Mouse (Mus musculus) limb, embryonic 11.5 days (tissue): ENCODE results near the gene Spon2. TPM values are rescaled to one million over a fixed set of nuclear protein-coding genes. Genes with fewer than 3 reads are reported as not detected.

Experiments
- ATAC-seq: fragments of 200-750 bp; cut with Nextera tagmentation; 2 replicates; pipeline ENCODE4 v1.8.0; 2017; ENCODE audit warnings: low read depth; ENCODE audit not compliant: insufficient number of reproducible peaks, low FRiP score, low TSS enrichment
- DNase-seq: peaks from one replicate; pipeline ENCODE4 v3.0.0-alpha.2; 2015; ENCODE audit warnings: low spot score
- H3K27ac ChIP-seq: fragments of 300-500 bp; sonication (generic); replicated peaks from 2 replicates; pipeline ENCODE4 v1.5.1; 2014; ENCODE audit warnings: low read depth, mild to moderate bottlenecking, low read length
- H3K27me3 ChIP-seq: fragments of 300-500 bp; sonication (generic); 2 replicates; pipeline ENCODE4 v1.6.1; 2014; ENCODE audit warnings: mild to moderate bottlenecking, low read length, mixed read lengths; ENCODE audit not compliant: control insufficient read depth, insufficient read depth
- H3K36me3 ChIP-seq: fragments of 300-500 bp; sonication (generic); 2 replicates; pipeline ENCODE4 v1.6.1; 2014; ENCODE audit warnings: mild to moderate bottlenecking, low read length, moderate library complexity, mixed read lengths; ENCODE audit not compliant: control insufficient read depth, insufficient read depth
- H3K4me1 ChIP-seq: fragments of 300-500 bp; sonication (generic); 2 replicates; pipeline ENCODE4 v1.6.1; 2014; ENCODE audit warnings: low read length, mixed read lengths; ENCODE audit not compliant: control insufficient read depth, insufficient read depth
- H3K4me2 ChIP-seq: fragments of 300-500 bp; sonication (generic); 2 replicates; pipeline ENCODE4 v1.6.1; 2014; ENCODE audit warnings: low read depth, mild to moderate bottlenecking, moderate library complexity; ENCODE audit not compliant: severe bottlenecking
- H3K4me3 ChIP-seq: fragments of 300-500 bp; sonication (generic); 2 replicates; pipeline ENCODE4 v1.5.1; 2014; ENCODE audit warnings: low read depth, low read length
- H3K9ac ChIP-seq: fragments of 300-500 bp; sonication (generic); 2 replicates; pipeline ENCODE4 v1.6.1; 2014; ENCODE audit warnings: mild to moderate bottlenecking, low read length
- H3K9me3 ChIP-seq: fragments of 300-500 bp; sonication (generic); 2 replicates; pipeline ENCODE4 v1.6.1; 2016; ENCODE audit warnings: low read length; ENCODE audit not compliant: control insufficient read depth
- WGBS: fragments of 180-500 bp; shearing (Covaris S2); extraction: QIAGEN DNeasy Blood & Tissue Kit; methylation state at CpG from one replicate; pipeline ENCODE4 v1.1.7; 2014; 5-methylcytosine and 5-hydroxymethylcytosine counted together
- polyA plus RNA-seq: library from polyadenylated mRNA; unstranded; fragments of >200 nt; fragmentation: Nextera tagmentation; extraction: Ambion mirVana; gene quantifications from 2 replicates; pipeline ENCODE4 v1.2.1, GENCODE M21; 2014

Gene Spon2
- polyA plus RNA-seq, 1 experiment from 2014 or later: 2.0 TPM

DNA sequence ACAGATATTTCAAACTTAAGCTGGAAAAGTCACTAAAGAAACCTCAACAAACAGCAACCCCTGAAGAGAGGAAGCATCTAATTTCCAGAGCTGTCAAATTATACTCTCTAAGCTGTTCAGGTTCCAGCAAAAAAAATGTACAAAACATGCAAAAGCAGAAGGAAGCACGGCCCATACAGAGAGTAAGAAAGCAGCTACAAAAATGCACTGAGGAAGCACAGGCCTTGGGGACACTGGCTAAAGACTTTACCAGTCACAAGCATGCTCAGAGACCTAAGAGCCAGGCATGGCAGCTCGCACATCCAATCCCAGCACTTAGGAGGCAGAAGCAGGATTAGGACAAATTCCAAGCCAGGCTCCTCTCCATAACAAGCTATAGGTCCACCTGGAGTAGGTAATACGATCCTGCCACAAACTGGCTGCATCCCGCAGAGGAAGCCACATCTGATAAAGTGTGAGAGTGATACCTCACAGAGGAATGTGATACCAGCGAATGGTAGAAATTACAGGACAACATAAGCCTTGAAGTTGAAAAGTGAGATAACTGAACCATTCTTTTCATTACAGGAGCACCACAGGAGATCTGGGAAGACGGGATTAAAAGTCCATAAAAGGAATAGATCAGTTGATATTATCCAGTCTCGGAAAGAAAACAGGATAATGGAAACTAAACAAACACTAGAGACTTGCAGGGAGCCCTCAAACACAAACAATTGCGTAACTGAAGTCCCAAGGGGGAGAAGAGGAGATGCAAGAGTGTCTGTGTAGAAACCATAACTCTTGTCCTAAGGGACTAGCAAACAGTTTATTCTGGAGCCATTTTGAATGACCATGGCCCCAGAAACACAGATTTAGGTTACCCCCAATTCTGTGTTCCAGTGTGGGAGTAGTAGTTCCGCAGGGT lies 4.8 kb upstream of the Spon2 start:
- H3K36me3 ChIP-seq: no peaks in the 10 kb centered on the region
- ATAC-seq: no peak
- H3K4me3 ChIP-seq: no peak overlapping the region
- H3K4me2 ChIP-seq: no peak overlapping the region
- WGBS: 61% methylated on average over 9 of the region's 9 CpGs
- no peak overlapping the region for H3K9ac ChIP-seq
- no peaks in the 10 kb centered on the region for H3K9me3 ChIP-seq
- H3K27me3 ChIP-seq: no peaks in the 10 kb centered on the region
- H3K4me1 ChIP-seq: peaks cover 7% of the 10 kb centered on the region
- no peak overlapping the region for H3K27ac ChIP-seq
- no peak for DNase-seq

DNA sequence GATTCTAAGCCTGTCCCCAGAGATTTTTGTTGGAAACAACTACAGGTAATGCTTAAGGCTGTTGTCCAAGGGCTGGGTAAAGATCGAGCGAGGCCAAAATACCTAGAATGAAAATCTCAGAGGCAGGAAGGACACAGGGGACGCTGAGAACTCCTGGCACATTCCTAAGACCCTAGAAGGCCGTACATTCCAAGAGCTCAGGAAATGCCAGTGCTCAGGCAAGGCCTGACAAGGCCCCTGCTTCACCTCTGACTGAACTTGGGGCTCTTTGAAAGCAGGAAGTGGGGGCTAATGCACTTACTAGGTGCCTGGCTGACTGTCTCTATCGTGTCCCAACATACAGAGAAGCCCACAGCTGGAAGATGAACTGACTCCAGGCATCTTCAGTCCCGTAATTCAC lies 4.1 kb upstream of the Spon2 start:
- no peak overlapping the region for H3K9ac ChIP-seq
- no peaks in the 10 kb centered on the region for H3K36me3 ChIP-seq
- H3K27ac ChIP-seq: no peak overlapping the region
- no peak for ATAC-seq
- H3K27me3 ChIP-seq: no peaks in the 10 kb centered on the region
- WGBS: 34% methylated on average over 6 of the region's 6 CpGs
- no peak overlapping the region for H3K4me3 ChIP-seq
- no peaks in the 10 kb centered on the region for H3K9me3 ChIP-seq
- H3K4me2 ChIP-seq: no peak overlapping the region
- peaks cover 12% of the 10 kb centered on the region for H3K4me1 ChIP-seq
- DNase-seq: peak; percentile 32

DNA sequence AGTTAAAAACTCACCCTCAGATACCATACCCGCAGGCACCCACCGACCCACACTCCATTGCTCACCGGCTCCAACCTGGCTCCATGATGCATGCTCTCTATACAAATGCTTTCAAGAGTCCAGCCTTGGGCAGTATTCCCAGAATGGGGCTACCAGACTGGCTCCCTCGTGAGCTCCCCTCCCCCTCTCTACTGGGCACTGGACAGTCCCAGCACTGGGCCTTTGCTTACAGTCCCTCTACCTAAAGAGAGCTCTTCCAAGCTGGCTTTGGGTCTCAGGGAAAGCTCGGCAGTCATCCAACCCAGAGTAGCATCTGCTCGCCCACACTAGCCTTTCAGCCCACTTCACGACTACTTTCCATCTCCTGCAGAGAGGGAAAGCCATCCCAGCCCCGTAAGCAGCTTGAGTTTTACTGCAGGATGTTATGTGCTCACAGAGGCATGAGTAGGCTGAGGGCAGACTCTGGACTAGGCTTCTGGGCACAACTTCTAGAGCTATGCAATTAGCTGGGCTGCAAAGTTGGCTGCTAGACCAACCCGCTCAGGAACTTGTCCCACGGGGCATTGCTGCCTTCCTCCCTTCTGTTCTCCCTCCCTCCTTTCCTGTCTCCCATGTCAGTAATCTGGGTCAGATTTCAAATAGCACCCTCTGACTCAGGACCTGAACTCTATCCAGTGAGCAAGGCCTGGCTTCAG lies 2.2 kb upstream of the Spon2 start:
- H3K27ac ChIP-seq: no peak overlapping the region
- no peak overlapping the region for H3K9ac ChIP-seq
- ATAC-seq (no peak), DNase-seq (no peak)
- H3K27me3 ChIP-seq: no peaks in the 10 kb centered on the region
- no peaks in the 10 kb centered on the region for H3K36me3 ChIP-seq
- H3K9me3 ChIP-seq: no peaks in the 10 kb centered on the region
- H3K4me3 ChIP-seq: no peak overlapping the region
- 66% methylated on average over 10 of the region's 10 CpGs for WGBS
- H3K4me2 ChIP-seq: no peak overlapping the region
- H3K4me1 ChIP-seq: peaks cover 12% of the 10 kb centered on the region

DNA sequence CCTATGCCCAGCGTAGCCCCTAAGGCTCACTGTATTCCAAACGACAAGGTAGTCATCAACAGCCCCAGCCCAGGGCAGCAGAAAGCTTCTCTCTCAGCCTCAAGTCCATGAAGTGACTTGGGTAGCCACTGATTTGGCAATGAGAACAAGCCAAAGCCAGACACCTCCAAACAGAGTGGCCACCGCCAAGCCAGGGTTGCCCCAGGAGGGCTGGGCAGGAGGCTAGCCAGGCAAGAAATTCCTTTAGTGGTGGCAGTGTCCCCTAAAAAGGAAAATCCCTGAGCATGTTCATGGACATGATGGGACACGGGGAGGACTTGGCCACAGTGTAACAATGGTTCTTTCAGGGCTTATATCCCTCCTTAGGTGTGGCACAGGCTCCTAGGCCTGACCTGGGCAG lies 1.6 kb upstream of the Spon2 start:
- ATAC-seq (no peak), DNase-seq (no peak)
- 93% methylated on average over 4 of the region's 4 CpGs for WGBS
- Histone ChIP-seq H3K4me2 (no peak overlapping the region), H3K27ac (no peak overlapping the region), H3K4me1 (peaks cover 12% of the 10 kb centered on the region), H3K4me3 (no peak overlapping the region), H3K9me3 (no peaks in the 10 kb centered on the region), H3K27me3 (no peaks in the 10 kb centered on the region), H3K36me3 (no peaks in the 10 kb centered on the region), H3K9ac (no peak overlapping the region)

DNA sequence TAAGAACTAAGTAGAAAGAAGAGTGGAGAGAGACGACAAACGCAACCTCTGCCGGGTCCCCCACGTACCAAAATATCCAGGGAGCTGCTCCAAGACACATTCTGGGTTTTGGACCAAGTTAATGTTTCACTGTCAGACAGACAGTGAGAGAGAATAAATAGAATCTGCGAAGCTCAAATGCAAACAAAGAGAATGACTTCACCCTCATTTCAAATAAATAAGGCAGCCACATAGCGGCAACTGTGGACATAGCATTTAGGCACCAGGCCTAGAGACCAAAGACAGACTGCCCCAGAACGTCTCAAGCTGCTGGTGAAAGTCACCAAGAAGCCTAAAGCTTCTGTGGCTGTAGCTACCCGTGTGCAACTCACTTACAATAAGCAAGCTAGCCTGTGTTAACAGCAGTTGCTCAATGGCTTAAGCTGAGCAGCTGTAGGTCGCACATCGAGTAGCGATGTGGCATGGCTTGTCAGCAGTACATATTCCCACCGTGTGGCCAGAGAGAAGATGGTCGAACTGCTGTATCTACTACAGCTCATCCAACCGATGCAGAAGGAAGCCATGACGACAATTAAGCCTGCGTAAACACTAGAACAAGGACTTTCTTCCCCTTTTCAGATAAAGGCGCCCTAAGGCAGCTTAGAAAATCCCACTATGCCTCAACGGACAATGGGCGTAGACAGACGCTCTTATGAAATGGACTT lies 643 bp upstream of the Spon2 start:
- Histone ChIP-seq H3K4me3 (no peak overlapping the region), H3K4me1 (peaks cover 12% of the 10 kb centered on the region), H3K9me3 (no peaks in the 10 kb centered on the region), H3K36me3 (no peaks in the 10 kb centered on the region), H3K27ac (no peak overlapping the region), H3K4me2 (no peak overlapping the region), H3K9ac (no peak overlapping the region), H3K27me3 (no peaks in the 10 kb centered on the region)
- WGBS: 89% methylated on average over 20 of the region's 20 CpGs
- DNase-seq (no peak), ATAC-seq (no peak)

DNA sequence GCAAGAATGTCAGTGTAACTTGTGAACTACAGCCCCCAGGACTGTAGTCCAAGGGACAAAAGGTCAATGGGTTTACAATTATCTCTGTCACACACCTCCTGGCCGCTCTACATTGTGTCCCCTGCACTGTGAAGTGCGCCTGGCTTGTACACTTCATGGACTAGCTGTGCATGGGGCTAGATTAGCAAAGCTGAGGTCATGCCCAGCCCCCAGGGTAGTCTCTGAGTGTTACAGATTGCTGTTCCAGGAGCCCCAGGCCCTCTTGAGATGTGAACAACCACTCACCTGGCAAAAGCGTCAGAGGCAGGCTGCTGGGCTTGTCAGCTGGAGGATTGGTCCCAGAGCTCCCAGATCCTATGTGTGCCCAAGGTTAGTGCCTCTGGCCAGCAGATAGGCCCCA lies 592 bp downstream of the Spon2 start:
- Histone ChIP-seq H3K4me3 (no peak overlapping the region), H3K27ac (no peak overlapping the region), H3K27me3 (no peaks in the 10 kb centered on the region), H3K4me1 (peaks cover 8% of the 10 kb centered on the region), H3K4me2 (0 out of 2 replicates have a peak overlapping the region, but pooled peaks have one; percentile 10), H3K9ac (peak overlapping the region; percentile 9; the same call in 1 of the 2 replicates), H3K36me3 (no peaks in the 10 kb centered on the region), H3K9me3 (no peaks in the 10 kb centered on the region)
- no peak for DNase-seq
- WGBS: 34% methylated on average over 3 of the region's 3 CpGs
- no peak for ATAC-seq

DNA sequence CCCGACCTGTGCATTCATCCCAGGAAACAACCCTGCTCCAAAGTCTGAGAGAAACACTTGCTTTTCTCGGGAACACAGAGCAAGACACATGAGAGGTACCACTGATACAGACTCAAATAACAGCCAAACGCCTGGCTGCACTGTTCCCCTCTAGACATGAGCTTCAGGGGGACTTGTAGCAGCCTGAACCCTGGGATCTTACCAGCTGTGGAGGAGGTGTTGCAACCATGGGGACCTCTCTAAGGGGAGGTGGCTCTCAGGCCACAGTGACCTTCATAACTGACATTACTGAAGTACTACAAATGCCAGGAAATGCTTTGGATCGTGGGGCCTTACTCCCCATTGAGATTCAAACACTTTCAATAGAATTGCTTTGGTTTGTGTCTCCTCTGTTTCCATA lies 3.5 kb downstream of the Spon2 start:
- no peak overlapping the region for H3K27ac ChIP-seq
- DNase-seq: no peak
- no peaks in the 10 kb centered on the region for H3K9me3 ChIP-seq
- H3K4me1 ChIP-seq: peaks cover 8% of the 10 kb centered on the region
- ATAC-seq: no peak
- H3K4me3 ChIP-seq: no peak overlapping the region
- no peaks in the 10 kb centered on the region for H3K36me3 ChIP-seq
- WGBS: 85% methylated on average over 4 of the region's 4 CpGs
- H3K9ac ChIP-seq: no peak overlapping the region
- H3K4me2 ChIP-seq: no peak overlapping the region
- no peaks in the 10 kb centered on the region for H3K27me3 ChIP-seq

DNA sequence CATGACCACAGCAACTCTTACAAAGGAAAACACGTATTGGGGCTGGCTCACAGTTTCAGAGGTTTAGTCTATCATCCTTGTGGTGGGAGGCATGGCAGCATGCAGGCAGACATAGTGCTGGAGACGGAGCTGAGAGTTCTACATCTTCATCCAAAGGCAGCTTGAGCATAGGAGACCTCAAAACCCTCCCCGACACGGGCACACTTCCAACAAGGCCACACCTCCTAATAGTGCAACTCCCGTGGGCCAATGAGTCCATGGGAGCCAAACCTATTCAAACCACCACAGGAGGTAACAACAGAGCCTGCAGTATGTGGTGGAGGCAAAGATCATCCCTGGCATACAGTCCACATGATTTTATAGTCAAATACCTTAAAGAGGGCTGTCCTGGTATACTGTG lies 7.0 kb downstream of the Spon2 start:
- Histone ChIP-seq H3K9ac (no peak overlapping the region), H3K4me1 (no peaks in the 10 kb centered on the region), H3K36me3 (no peaks in the 10 kb centered on the region), H3K9me3 (no peaks in the 10 kb centered on the region), H3K4me3 (no peak overlapping the region), H3K27me3 (no peaks in the 10 kb centered on the region), H3K27ac (no peak overlapping the region), H3K4me2 (no peak overlapping the region)
- ATAC-seq (no peak), DNase-seq (no peak)
- 80% methylated on average over 5 of the region's 5 CpGs for WGBS
